Mouse (Mus musculus): Measurements from ENCODE around the gene Fbxo24.

The Fbxo24 gene

GRCm38 (mm10) chr5:137628498-137629305, at the start of gene Fbxo24, which contains the start of the genes Lrch4 and Gm20605:
Gene Fbxo24 (minus strand): TSS chr5:137629002.
Gene Lrch4 (plus strand): TSS chr5:137629121.
Gene Gm20605 (plus strand): TSS chr5:137629175.
- peak; percentile 99 for DNase-seq (ENCODE audit: low read depth)

- no peak for DNase-seq (ENCODE audit: low read depth)
Measured at GRCm38 (mm10) chr5:137677859-137678258, 49.1 kb upstream of the Fbxo24 start.

GRCm38 (mm10) chr5:137674786-137675185, 46.0 kb upstream of the Fbxo24 start:
- no peak for DNase-seq (ENCODE audit: low read depth)

GRCm38 (mm10) chr5:137673015-137673414, 44.2 kb upstream of the Fbxo24 start:
- no peak for DNase-seq (ENCODE audit: low read depth)

GRCm38 (mm10) chr5:137672361-137672760, 43.6 kb upstream of the Fbxo24 start:
- no peak for DNase-seq (ENCODE audit: low read depth)

GRCm38 (mm10) chr5:137671443-137672240, 42.8 kb upstream of the Fbxo24 start:
- DNase-seq (ENCODE audit: low read depth), result peak; percentile 62

- DNase-seq (ENCODE audit: low read depth), result no peak
Measured at GRCm38 (mm10) chr5:137670240-137670639, 41.4 kb upstream of the Fbxo24 start.

- DNase-seq (ENCODE audit: low read depth), result no peak
Measured at GRCm38 (mm10) chr5:137668971-137669370, 40.2 kb upstream of the Fbxo24 start.

GRCm38 (mm10) chr5:137663057-137663456, 34.3 kb upstream of the Fbxo24 start:
- DNase-seq (ENCODE audit: low read depth), result no peak

- DNase-seq (ENCODE audit: low read depth), result no peak
Measured at GRCm38 (mm10) chr5:137660064-137660688, 31.4 kb upstream of the Fbxo24 start.

GRCm38 (mm10) chr5:137656977-137657376, 28.2 kb upstream of the Fbxo24 start:
- DNase-seq (ENCODE audit: low read depth), result no peak

- no peak for DNase-seq (ENCODE audit: low read depth)
Measured at GRCm38 (mm10) chr5:137654746-137655145, 25.9 kb upstream of the Fbxo24 start.

- DNase-seq (ENCODE audit: low read depth), result no peak
Measured at GRCm38 (mm10) chr5:137653366-137653765, 24.6 kb upstream of the Fbxo24 start.

- no peak for DNase-seq (ENCODE audit: low read depth)
Measured at GRCm38 (mm10) chr5:137652474-137652873, 23.7 kb upstream of the Fbxo24 start.

- no peak for DNase-seq (ENCODE audit: low read depth)
Measured at GRCm38 (mm10) chr5:137649669-137650571, 21.1 kb upstream of the Fbxo24 start.

GRCm38 (mm10) chr5:137649251-137649650, 20.4 kb upstream of the Fbxo24 start:
- DNase-seq (ENCODE audit: low read depth), result no peak

GRCm38 (mm10) chr5:137647827-137648601, 19.2 kb upstream of the Fbxo24 start:
- no peak for DNase-seq (ENCODE audit: low read depth)

- no peak for DNase-seq (ENCODE audit: low read depth)
Measured at GRCm38 (mm10) chr5:137645652-137646091, 16.9 kb upstream of the Fbxo24 start, which contains the start of gene Irs3. Gene Irs3 (minus strand): TSS chr5:137645714.

GRCm38 (mm10) chr5:137645091-137645651, 16.4 kb upstream of the Fbxo24 start:
- DNase-seq (ENCODE audit: low read depth), result no peak

GRCm38 (mm10) chr5:137644484-137644883, 15.7 kb upstream of the Fbxo24 start:
- no peak for DNase-seq (ENCODE audit: low read depth)
